Mouse (Mus musculus): ENCODE measurements around the gene Naa11. TPM values are rescaled to one million over a fixed set of nuclear protein-coding genes. Genes with fewer than 3 reads are reported as not detected.

The Naa11 gene
- polyA plus RNA-seq, 1 experiment = 0.04 TPM

GRCm38 (mm10) chr5:97355152-97355551 lies 37.0 kb downstream of the Naa11 start:
- Histone ChIP-seq H3K27ac (ENCODE audit: insufficient read depth, low read length) (no peak overlapping the region), H3K4me3 (ENCODE audit: insufficient read depth, low read length) (no peak overlapping the region), H3K4me1 (ENCODE audit: control insufficient read depth, insufficient read depth, low read length) (no peaks in the 10 kb centered on the region)
- TF ChIP-seq POLR2A (IDR thresholded peaks at IDR 0.05; ENCODE audit: extremely low read depth, insufficient read depth, low read length) = no peak
- TF ChIP-seq CTCF (IDR thresholded peaks at IDR 0.05; ENCODE audit: extremely low read depth, insufficient read depth, low read length) = no peak

GRCm38 (mm10) chr5:97348760-97349159 lies 43.4 kb downstream of the Naa11 start:
- TF ChIP-seq CTCF (IDR thresholded peaks at IDR 0.05; ENCODE audit: extremely low read depth, insufficient read depth, low read length) (no peak), POLR2A (IDR thresholded peaks at IDR 0.05; ENCODE audit: extremely low read depth, insufficient read depth, low read length) (no peak)
- Histone ChIP-seq H3K4me3 (ENCODE audit: insufficient read depth, low read length) (no peak overlapping the region), H3K4me1 (ENCODE audit: control insufficient read depth, insufficient read depth, low read length) (no peaks in the 10 kb centered on the region), H3K27ac (ENCODE audit: insufficient read depth, low read length) (no peak overlapping the region)

GRCm38 (mm10) chr5:97348310-97348709 lies 43.9 kb downstream of the Naa11 start:
- no peak for TF ChIP-seq CTCF (IDR thresholded peaks at IDR 0.05; ENCODE audit: extremely low read depth, insufficient read depth, low read length)
- TF ChIP-seq POLR2A (IDR thresholded peaks at IDR 0.05; ENCODE audit: extremely low read depth, insufficient read depth, low read length) = no peak
- Histone ChIP-seq H3K27ac (ENCODE audit: insufficient read depth, low read length) (no peak overlapping the region), H3K4me1 (ENCODE audit: control insufficient read depth, insufficient read depth, low read length) (no peaks in the 10 kb centered on the region), H3K4me3 (ENCODE audit: insufficient read depth, low read length) (no peak overlapping the region)

- Histone ChIP-seq H3K4me1 (ENCODE audit: control insufficient read depth, insufficient read depth, low read length) (no peaks in the 10 kb centered on the region), H3K27ac (ENCODE audit: insufficient read depth, low read length) (no peak overlapping the region), H3K4me3 (ENCODE audit: insufficient read depth, low read length) (no peak overlapping the region)
- no peak for TF ChIP-seq POLR2A (IDR thresholded peaks at IDR 0.05; ENCODE audit: extremely low read depth, insufficient read depth, low read length)
- no peak for TF ChIP-seq CTCF (IDR thresholded peaks at IDR 0.05; ENCODE audit: extremely low read depth, insufficient read depth, low read length)
Measured at GRCm38 (mm10) chr5:97345732-97346253, 46.4 kb downstream of the Naa11 start.

GRCm38 (mm10) chr5:97345129-97345528 lies 47.0 kb downstream of the Naa11 start:
- H3K4me3 ChIP-seq (ENCODE audit: insufficient read depth, low read length) = no peak overlapping the region
- no peaks in the 10 kb centered on the region for H3K4me1 ChIP-seq (ENCODE audit: control insufficient read depth, insufficient read depth, low read length)
- H3K27ac ChIP-seq (ENCODE audit: insufficient read depth, low read length) = no peak overlapping the region
- no peak for TF ChIP-seq POLR2A (IDR thresholded peaks at IDR 0.05; ENCODE audit: extremely low read depth, insufficient read depth, low read length)
- TF ChIP-seq CTCF (IDR thresholded peaks at IDR 0.05; ENCODE audit: extremely low read depth, insufficient read depth, low read length) = no peak

GRCm38 (mm10) chr5:97344144-97344543 lies 48.0 kb downstream of the Naa11 start:
- Histone ChIP-seq H3K4me1 (ENCODE audit: control insufficient read depth, insufficient read depth, low read length) (no peaks in the 10 kb centered on the region), H3K4me3 (ENCODE audit: insufficient read depth, low read length) (no peak overlapping the region), H3K27ac (ENCODE audit: insufficient read depth, low read length) (no peak overlapping the region)
- TF ChIP-seq CTCF (IDR thresholded peaks at IDR 0.05; ENCODE audit: extremely low read depth, insufficient read depth, low read length) (no peak), POLR2A (IDR thresholded peaks at IDR 0.05; ENCODE audit: extremely low read depth, insufficient read depth, low read length) (no peak)

GRCm38 (mm10) chr5:97334794-97335193 lies 57.4 kb downstream of the Naa11 start:
- TF ChIP-seq POLR2A (IDR thresholded peaks at IDR 0.05; ENCODE audit: extremely low read depth, insufficient read depth, low read length) = no peak
- no peak for TF ChIP-seq CTCF (IDR thresholded peaks at IDR 0.05; ENCODE audit: extremely low read depth, insufficient read depth, low read length)
- Histone ChIP-seq H3K27ac (ENCODE audit: insufficient read depth, low read length) (no peak overlapping the region), H3K4me1 (ENCODE audit: control insufficient read depth, insufficient read depth, low read length) (no peaks in the 10 kb centered on the region), H3K4me3 (ENCODE audit: insufficient read depth, low read length) (no peak overlapping the region)

Other genes with a start within 250 kb of the Naa11 start
- not detected in 2 replicates for gene Gk2, start 64.6 kb upstream of the Naa11 start, polyA plus RNA-seq (2012; rRNA removed)

Data from cortical plate, adult 2 months (tissue).